Mouse (Mus musculus) retina, postnatal 1 day (tissue): ENCODE measurements at regions not wholly inside any gene's neighbourhood (a gene's known extent, or its start where the extent isn't known, plus 50 kb on each side); places are given as distances from the start of the nearest gene placed in this dataset.
A peak's percentile ranks its signal among the peaks of the same experiment; 100 is the strongest.

ENCODE experiments used
- DNase-seq: peaks from one replicate; pipeline ENCODE4 v3.0.0-alpha.2; 2012

DNA sequence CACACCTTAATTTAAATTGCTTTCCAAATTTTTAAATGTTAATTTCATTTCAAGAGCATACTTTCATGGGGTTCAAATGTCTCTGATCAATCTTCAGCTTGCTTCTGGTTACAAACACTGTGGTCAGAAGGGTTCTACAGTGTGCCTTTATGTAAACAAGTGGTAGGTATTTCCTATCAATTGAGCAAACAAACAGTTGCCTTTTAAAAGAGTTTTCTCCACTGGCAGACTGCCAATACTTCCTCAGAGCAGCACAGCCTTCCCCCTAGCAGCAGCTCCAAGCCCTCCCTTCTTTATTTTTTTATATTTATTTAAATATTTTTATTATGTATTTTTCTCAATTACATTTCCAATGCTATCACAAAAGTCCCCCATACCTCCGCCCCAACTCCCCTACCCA is 977.8 kb downstream of the Fstl5 start:
- no peak for DNase-seq

DNA sequence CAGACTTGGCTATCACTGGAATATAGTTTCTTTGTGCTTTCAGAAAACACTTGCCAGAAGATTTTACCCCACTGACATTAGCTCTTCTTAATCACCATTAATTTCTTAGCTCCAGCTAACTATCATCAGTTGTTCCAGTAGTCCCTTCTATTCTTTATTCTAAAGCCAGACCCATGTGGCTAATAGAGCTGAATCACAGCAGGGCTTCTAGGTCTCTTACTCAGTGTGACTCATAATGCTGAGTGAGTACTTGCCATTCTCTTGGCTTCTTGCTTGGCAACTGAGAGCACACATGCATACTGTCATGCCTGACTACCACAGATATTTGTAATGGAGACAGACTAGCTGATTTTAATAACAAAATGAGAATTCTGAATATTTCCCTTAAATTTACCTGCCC is 1001.0 kb downstream of the Fstl5 start:
- no peak for DNase-seq

DNA sequence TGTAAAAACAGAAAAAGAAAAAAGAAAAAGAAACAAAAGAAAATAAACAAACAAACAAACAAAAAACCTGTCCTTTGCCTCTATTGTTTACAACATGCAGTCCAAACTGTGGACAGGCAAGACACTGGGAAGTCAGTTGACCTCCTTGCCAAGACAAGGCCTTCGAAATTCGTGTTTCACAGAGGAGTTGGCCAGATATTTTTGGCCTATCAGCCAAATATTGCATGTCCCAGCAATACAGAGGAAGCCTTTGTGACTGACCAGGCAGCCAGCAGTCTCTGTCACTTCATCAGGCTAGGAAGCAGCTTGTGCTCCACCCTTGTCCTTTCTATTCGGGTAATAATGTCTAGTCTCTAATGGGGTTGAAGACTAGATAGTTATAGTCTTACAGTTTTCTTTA is 1017.7 kb downstream of the Fstl5 start:
- DNase-seq, result no peak

- no peak for DNase-seq
Measured at GRCm38 (mm10) chr3:77112969-77113368, 1038.9 kb downstream of the Fstl5 start.

DNA sequence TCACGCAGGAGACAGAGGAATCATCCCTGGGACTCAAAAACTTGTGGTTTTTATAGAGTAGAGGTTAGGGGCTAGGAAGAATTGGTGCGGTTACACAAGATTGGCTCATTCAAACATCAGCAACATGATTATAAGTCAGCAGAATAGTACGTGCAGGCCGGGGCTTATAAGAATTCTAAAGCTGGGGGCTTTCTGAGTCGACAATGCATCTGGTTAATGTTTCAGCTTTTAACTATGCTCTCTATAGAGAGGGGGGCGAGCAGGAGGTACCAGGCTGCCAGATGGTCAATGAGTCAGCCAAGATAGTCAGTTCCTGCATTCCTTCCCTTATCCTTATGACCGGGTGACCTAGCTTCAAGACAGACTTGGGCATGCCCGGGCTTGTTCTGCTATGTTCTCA is 1046.5 kb downstream of the Fstl5 start:
- DNase-seq, result no peak

- DNase-seq, result peak; percentile 3
Measured at GRCm38 (mm10) chr3:77151636-77152035, 1077.6 kb downstream of the Fstl5 start.

GRCm38 (mm10) chr3:77197828-77198227 is 1123.8 kb downstream of the Fstl5 start:
- DNase-seq, result no peak

DNA sequence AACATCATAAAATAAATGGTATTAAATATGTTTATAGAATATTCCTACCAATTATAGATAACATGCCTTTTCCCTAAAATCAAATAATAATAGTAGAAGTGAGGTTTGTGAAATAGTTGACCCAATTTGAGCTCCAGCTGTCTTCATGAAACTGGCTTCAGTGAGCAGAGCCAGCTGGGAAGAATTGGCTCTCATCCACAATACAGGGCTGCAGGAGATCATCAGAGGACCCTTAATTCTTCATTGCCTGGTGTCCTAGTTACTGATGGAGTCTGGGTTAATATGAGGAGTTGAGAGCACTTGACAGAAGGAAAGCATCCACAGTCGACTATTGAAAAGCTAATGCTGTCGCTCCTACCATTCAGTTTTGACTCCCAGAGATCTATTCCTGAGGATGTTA is 1124.2 kb downstream of the Fstl5 start:
- peak; percentile 83 for DNase-seq

- DNase-seq, result no peak
Measured at GRCm38 (mm10) chr3:77226007-77226406, 1151.9 kb downstream of the Fstl5 start.
